Mouse (Mus musculus) natural killer cell, adult 2 months (primary cell): Measurements from ENCODE around the gene Ttc27.
"Not testable (repeated sequence)": the region's sequence is repeated elsewhere in the genome, so short reads cannot be mapped to it uniquely, and the experiment has no call there.

Experiments
- DNase-seq, 2 experiments: peaks; one replicate each; pipeline ENCODE4 v3.0.0; 2022; ENCODE audit warnings: low spot score in 2 of 2

The Ttc27 gene

DNA sequence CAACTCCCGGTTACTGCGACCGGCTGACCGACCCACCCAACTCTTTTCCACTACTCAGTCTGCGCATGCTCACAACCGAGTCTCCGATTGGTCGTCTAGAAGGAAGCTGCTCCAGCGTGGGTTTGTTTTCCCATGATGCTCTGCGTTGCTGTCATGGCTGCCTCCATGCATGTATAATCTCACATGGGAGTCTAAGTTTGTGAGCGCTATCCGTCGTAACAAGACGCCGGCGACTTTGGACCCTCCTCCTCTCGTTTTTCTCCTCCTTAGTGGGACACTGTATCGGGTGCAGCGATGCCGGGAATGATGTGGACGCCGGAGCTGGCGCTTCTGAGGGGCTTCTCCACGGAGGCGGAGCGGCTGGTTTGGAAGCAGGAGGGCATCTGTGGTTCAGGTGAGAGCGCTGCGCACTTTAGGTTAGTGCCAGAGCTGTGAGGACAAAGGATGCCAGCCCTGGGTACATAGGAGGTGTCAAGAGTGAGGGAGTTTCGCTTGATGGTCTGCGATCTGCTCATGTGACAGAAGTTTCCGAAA, at the start of gene Ttc27:
Ttc27 (plus strand) TSS at position 115 of the 534 bp plus-strand sequence.
- peak; percentile 91 to 93 for DNase-seq

DNA sequence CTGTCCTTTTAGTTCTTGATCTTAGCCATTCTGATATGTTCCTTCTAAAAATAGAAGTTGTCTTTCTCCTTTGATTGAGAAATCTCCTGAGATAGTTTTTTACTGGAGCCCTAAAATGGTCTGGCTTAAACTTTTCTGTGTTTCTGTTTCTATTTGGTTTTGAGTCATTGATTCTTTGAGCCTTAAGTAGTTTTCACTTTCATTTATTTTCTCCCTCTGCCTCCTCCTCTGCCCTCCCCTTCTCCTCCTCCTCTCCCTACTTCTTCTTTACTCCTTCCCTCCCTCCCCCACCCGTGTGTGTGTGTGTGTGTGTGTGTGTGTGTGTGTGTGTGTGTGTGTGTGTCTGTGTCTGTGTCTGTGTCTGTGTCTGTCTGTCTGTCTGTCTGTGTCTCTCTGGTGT, 49.5 kb upstream of the Ttc27 start:
- DNase-seq: no peak

DNA sequence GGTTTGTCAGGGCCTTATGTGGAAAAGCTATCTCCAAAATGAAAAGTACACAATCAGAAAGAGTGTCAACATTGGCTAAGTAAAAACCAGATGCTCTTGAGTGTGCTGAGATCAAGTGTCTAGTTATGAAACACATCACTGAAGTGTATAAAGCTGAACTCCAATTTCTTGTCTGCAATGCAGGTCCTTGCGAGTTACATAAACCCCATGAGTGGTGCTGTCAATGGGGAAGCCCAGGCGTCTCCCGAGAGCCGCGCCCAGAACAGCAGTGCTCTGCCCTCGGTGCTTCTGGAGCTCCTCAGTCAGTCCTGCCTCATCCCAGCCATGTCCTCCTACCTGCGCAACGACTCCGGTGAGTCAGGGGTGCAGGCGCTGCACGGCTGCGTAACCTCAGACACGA, 47.5 kb upstream of the Ttc27 start:
- DNase-seq: no peak

DNA sequence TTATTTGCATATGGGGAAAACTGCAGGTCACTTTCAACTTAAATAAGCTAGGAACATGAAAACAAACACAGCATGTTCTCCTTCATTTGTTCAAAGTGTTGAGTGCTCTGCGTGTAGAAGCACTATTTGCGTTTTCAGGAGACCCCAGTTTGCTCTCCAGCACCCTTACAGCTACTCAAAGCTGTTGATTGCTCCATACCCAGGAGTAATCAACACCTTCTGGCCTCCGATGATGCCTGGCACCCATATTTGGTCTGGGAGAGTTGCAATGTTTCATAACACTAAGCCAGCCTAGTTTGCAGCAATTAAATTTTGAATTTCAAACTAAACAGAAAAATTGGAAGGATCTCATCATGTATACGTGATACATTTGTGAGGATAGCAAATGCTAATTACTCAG, 45.1 kb upstream of the Ttc27 start:
- no peak for DNase-seq

DNA sequence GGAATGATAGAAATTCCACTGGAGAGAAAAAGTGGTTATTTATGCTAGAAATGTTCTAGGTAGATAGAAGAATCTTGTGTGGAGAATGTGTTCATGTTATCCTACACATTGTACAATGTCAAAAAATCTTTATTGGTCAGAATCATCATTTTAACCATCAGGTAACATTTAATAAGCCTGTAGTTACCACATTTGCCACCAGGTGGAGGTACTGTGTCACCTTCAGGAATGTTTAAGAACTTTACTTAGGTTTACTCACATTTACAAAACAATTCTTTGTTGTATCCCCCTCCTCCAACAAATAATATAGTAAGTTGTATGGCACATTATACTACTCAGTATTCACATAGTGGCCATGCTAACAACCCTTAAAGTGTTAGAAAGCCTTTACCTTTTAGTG, 44.3 kb upstream of the Ttc27 start:
- DNase-seq: peak in 1 of 2 experiments; percentile 24

DNA sequence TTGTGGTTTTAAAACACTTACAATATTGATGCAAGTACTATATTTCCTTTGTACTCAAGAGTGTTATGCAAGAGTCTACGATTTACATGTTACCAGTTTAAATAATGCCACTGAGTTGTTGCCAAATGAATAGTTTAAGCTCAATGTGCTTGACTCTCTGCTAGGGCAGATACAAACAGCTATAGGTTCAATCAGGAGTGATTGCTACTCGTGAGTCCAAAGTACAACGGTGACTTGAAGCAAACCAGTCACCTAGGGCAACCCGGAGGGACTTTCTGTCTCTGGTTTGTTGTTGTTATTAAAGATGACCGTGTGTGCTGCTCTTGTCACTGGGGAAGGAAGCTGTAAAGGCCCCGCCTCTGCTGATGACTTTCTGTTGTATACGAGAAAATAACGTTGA, 39.5 kb upstream of the Ttc27 start:
- no peak for DNase-seq

DNA sequence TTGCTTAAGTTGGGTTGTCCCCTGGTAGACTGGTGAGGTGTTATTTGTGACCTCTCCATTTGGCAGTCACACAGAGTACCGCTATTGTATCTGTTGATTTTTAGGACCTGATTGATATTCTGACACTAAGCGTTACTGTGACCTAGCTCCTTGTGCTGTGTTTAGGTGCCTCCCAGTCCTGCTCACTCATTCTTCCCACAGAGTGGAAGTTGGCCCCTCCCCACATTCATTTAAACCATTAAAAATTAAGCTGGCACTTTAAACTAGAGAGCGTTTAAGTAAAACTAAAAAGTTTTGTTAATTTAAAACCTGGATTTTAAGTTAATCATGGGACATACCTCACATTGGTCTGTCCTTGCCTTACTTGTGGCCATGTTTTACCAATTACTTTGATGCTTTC, 32.6 kb upstream of the Ttc27 start:
- DNase-seq: no peak

DNA sequence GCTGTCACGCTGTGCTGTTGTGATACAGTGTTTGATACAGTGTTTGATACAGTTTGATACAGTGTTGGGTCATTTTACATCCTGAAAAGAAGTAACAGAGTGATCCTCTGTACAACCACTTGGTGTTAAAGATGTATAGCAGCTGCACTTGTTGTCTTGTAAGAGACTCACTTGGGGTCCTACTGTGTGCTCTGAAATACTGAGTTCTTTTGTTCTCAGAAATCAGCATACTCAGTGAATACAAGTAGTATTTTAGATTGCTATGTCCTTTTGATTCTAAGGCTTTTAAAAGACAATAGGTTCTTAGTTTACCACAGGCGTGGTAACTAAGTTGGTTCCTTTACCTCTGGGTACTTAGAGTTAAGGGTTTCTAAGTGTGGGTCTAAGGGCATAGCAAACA, 29.0 kb upstream of the Ttc27 start:
- DNase-seq: no peak

DNA sequence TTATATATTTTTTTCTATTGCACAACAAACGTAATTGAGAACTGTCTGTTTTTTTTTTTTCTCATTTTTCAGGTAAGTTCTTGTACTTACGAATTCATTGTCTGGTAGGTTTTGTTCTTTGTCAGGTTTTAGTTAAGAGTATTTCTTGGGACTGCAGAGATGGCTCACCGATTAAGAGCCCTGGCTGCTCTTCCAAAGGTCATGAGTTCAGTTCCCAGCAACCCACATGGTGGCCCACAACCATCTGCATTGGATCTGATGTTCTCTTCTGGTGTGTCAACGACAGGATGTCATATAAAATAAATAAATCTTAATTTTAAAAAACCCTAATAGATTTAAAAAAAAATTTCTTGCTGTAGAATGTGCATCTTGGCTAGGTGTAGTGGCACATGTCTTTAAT, 28.1 kb upstream of the Ttc27 start:
- no peak for DNase-seq

DNA sequence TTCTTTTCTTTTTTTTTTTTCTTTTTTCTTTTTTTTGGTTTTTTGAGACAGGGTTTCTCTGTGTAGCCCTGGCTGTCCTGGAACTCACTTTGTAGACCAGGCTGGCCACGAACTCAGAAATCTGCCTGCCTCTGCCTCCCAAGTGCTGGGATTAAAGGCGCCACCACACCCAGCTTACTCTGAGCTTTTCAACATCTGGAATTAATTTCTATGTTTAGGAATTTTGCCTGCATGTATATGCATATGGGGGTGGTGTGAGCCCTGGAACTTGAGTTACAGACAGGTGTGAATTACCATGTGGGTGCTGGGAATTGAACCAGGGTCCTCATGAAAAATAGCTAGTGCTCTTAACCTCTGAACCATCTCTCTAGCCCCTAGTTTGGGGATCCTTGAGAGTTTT, 15.9 kb upstream of the Ttc27 start:
- not testable (repeated sequence) for DNase-seq

DNA sequence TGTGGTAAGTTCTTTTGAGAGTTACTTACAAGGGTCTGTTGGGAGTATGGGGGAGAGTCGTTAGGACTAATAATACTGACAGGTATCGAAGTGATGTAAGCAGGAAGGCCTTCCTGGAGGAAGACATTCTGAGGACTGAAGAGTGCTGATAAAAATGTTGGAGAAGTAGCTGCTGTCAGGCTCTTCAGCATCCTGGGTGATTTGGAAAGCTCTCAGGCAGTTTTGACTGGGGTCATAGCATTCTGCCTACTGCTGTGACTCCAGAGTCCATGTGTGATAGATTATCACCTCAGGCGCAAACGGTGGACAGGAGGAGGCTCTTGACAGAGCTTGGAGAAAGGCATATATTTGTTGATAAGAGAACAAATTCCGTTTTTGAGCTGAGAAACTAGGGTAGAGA, 12.1 kb upstream of the Ttc27 start:
- no peak for DNase-seq

DNA sequence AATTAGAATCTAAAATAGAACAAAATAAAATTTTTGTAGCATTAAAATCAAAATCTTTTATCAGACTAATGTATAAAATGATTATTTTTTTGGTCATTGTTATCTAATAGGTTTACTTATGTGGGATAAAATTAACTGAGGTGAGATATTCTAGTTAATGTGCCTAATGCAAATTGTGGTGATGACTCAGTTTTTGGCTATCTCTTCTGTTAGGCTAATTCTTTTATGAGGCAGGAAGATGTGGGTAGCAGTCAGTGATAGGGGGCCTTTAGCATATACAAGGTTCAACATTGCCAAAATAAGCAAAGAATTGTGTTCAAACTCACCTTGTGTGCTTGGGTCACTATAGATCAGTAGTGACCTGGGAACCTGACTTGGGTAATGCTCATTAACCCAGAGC, 10.9 kb upstream of the Ttc27 start:
- no peak for DNase-seq

DNA sequence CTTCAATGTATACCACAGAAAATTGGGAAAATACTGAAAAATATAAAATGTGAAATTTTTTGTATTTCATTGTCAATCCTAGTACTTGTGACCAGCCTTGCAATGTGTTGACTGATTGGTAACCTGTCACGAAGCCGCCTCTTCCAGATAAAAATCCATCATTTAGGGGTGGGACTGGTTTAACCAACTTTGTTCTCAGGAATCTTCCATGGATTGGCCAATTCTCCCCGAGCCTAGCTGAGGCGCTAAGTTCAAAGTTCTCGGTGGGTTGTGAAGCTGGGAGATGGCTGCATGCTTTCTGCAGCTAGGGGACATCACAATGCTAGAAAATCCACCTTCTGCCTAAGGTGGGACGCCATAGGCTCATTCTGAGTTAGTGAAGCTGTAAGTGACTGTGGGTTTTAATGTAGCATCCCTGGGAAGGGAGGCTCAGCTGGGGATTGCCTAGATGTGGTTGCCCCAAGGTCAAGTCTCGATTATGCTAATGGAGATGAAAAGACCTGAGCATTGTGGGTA, 9.8 kb upstream of the Ttc27 start:
- DNase-seq: no peak

DNA sequence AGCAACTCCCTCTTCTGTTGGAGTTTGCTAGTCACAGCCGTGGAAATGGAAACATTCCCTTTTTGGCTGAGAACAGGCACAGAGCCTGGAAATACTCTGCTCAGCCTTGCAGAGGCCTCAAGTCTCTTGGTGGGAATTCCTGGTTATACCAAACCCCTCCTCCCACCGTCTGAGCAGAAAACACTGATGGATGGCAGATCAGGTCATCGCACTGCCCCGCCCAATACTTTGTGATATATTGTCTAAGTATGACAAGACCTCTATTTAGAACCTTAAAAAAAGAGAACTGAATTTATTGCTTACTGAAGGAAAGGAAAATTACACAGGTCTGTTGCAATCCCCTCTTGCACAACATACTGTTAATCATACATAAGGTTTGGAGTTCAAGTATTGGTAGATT, 6.8 kb upstream of the Ttc27 start:
- DNase-seq: no peak

DNA sequence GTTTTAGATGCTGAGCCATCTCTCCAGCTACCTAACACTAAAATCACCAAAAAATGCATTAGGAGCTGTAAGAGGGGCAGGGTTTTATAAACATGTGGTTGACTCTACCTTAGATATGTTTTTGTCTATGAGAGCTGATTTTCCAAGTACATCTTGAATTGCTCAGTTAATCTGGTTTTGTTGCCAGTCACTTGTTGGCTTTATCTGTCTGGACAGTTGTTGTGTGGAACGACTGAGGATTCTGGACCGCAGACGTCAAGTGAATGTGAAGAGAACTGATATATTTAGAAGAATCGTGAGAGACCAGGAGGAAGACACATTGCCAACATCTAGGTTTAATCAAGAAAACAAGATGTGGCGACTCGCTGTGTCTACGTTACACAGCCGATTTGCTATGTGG, 5.9 kb upstream of the Ttc27 start:
- DNase-seq: no peak

DNA sequence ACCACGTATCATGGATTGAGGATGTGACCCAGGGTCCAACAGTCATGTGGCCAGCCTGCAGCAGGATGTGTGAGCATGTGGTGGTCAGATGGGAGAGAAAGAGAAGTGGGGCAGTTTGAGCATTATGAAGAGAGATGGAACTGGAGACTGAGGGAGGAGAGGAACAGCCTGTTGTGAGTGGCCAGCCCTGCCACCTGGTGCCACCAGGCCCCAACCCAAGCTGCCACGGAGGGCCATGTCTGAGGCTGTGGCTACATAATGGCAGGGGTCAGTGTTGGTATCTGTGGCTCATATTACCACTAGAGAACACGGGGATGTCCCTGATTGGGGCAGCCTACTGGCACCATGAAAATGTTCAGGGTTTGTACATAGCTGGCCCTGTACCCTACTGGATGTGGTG, 2.4 kb upstream of the Ttc27 start:
- no peak for DNase-seq

DNA sequence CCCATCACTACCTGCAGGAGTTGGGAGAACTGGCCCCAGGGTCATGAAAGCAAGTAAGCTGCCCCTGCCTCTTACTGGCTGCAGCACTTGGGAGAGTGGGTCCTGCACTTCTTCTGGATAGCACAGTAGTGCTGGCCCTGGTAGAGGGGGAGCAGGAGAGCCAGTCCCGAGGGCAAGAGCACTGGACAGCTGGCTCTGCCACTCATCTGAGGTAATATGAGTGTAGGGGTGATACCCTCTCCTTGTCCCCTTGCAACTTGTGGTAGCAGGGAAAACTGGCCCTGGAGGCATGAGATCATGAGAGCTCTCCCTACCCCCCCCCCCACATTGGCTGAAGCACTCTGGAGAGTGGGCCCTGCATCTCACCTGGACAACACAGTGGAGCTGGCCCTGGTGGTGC, 1.8 kb upstream of the Ttc27 start:
- no peak for DNase-seq

DNA sequence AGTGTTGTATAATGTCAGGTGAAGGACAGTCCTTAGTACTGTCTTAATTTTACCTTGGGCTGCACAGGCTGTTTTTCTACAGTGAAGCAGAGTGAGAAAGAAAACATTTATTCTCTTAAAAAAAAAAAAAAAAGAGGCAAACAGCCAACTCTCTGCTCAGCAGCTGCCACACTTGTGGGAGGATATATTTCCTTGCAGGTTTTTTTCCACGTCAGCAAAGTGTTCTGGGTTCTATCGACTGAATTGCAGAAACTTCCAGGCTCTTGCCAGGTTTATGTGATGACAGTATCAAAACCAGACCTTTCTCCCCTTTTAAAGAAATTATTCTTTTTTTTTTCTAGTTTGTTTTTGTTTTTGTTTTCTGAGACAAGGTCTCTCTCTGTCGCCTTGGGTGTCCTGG, 889 bp upstream of the Ttc27 start:
- no peak for DNase-seq

DNA sequence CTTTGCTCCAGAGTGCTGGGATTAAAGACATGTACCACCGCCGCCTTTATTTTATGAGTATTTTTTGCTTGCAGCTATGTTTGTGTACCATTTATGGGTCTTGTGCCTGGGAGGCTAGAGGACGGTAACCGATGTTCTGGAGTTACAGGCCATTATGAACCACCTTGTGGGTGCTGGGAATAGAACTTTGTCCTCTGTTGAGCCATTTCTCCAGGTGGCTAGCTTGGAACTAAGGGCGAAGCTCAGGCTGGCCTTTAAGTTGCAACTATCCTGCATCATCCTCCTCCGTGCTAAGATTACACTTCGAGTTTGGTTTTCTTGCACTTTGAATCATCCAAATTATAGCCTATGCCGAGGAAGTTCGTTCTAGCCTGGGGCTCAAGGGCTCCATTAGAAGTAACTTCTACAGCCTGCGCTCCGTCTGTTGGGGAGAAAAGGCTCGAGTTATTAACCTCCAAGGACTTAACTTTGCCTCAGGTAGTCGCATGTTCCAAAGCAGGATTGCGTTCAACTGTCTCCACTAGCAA, 378 bp upstream of the Ttc27 start:
- DNase-seq: no peak

DNA sequence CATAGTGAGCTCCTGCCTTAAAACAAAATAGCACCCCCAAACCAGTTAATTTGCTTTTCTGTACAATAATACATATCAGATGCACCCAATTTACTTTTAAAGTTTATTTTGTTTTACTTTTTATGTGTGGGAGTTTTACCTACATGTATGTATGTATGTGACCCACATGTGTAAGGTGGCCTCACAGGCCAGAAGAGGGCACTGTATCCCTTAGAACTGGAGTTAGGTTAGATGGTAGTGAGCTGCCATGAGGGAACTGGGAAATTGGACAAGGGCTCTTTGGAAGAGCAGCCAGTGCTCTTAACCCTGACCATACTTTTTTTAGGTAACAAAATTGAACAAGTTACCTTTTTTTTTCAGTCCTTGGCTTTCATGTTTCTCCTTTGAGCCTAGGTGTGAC, 15.3 kb downstream of the Ttc27 start:
- DNase-seq: no peak

DNA sequence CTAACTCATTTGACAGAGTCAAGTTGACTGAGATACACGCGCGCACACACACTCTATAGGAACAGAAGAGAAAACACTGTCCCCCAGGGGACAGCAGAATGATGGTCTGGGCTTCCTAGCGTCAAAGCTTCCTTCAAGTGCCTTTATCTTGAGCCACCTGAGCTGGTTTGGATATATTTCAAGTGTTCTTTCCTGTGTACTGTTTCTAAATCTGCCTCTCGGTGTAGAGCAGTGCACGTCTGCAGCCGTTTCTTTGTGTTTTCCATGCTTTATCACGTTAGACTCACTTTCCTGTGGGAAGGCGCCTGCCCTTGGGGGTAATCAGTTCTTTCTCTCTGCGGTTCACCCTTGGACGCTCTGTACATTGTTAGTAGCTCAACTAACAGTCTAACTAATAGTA, 17.9 kb downstream of the Ttc27 start:
- no peak for DNase-seq

DNA sequence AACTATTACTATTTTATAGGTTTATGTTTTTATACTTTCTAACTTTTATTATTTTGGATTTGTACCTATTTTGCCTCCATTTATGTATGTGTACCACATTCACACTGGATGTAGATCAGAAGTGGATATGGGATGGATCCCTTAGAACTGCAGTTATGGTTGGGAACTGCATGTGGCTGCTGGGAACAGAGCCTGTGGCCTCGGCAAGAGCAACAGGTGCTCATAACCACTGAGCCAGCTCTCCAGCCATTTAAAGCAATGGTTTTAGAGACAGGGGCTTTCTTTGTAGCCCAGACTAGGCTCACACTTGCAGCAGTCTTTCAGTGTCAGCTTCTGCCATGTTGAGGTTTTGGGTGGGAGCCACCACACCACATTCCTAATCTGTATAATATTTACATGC, 32.1 kb downstream of the Ttc27 start:
- no peak for DNase-seq

DNA sequence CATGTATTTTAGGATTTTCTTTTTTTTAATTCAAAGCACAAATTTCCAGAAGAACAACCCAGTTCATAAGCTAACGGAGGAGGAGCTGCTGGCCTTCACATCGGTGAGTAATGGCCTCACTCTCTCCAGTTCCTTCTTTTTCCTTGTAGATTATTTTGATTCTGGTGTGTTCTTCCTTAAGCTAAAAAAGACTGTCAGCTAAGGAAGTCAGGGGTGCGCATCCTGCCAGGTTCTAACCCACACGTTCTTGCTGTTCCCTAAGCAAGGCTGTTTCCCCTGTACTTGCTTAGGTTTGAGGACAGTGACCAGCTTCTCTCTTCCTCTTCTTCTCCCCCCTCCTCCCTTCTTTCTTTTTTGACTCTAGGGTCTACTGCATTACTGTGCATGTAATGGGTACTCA, 33.5 kb downstream of the Ttc27 start:
- no peak for DNase-seq

DNA sequence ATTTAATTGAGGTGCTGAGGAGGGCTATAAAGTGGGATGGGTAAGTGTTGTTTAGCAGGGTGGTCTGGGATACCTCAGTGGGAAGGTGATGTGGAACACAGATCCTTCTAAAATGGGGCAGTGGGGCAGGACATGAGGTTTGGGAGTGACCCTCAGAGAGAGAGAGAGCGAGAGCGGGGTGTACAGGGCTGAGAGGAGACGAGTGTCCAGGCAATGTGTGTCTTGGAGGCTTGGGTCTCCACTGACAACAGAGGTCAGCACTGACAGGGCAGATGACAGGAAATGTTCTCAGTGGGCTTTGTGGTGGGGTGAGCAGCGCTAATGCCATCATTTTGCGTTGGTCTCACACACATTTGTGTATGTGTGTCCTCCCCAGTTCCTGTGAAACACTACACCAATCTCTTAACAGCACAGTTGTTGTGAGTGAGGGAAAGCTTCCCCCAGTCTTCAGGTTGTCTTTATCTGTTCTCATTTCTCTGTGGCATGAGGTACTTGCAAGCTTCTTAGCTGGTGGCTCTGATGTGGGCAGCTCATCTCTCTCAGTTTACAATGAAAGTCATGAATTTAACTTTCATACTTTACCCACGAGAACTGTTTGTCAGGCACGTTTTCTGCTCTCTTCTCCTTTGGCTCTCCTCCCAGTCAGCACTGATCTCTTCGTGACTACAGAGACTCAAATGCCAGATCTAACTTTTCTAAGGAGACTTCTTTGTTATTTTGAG, 35.5 kb downstream of the Ttc27 start:
- DNase-seq: no peak
